Mouse (Mus musculus) C2C12 (cell line): ENCODE data around the gene Wasf1.

ENCODE experiments used
- CEBPB ChIP-seq: IDR thresholded peaks from one replicate; pipeline ENCODE4 v1.6.1; 2011; ENCODE audit warnings: low read depth, mild to moderate bottlenecking, control low read depth, moderate library complexity
- CTCF ChIP-seq: IDR thresholded peaks from one replicate; pipeline ENCODE4 v1.5.1; 2011; ENCODE audit not compliant: control insufficient read depth, insufficient read depth, insufficient read length
- FOSL1 ChIP-seq: IDR thresholded peaks from one replicate; pipeline ENCODE4 v1.8.0; 2011; ENCODE audit warnings: mild to moderate bottlenecking, low read length; ENCODE audit not compliant: poor library complexity, insufficient read depth, severe bottlenecking
- MAX ChIP-seq: IDR thresholded peaks from one replicate; pipeline ENCODE4 v1.6.1; 2011; ENCODE audit warnings: mild to moderate bottlenecking, control low read depth
- MYOD1 ChIP-seq: IDR thresholded peaks from one replicate; pipeline ENCODE4 v1.6.1; 2011; ENCODE audit warnings: low read depth; ENCODE audit not compliant: control insufficient read depth, insufficient read length
- MYOG ChIP-seq: IDR thresholded peaks from one replicate; pipeline ENCODE4 v1.6.1; 2011; ENCODE audit not compliant: control insufficient read depth, insufficient read length; ENCODE audit errors: extremely low read depth
- USF1 ChIP-seq: IDR thresholded peaks from one replicate; pipeline ENCODE4 v1.6.1; 2011; ENCODE audit warnings: low read depth, mild to moderate bottlenecking, control low read depth, moderate library complexity

DNA sequence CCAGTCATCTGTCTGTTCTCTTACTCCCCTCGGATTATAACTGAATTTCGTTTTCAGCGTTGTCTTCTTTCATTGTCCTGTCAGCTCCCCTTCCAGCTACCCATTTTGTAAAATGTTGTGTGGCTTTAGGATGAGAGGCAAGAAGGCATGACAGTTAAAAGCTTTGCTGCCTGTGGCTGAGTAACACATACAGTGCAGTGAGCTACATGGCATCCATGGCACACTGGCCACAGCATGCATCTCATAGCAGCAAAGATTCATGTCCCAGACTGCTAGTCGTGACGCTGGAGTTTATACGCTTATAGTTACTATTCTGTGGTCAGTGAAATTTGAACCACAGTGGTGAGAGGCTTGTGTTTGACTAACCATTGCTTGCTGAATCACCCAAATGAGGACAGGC lies 36.2 kb downstream of the Wasf1 start:
- TF ChIP-seq CTCF (no peak), MAX (no peak), CEBPB (no peak), MYOG (no peak), USF1 (no peak), MYOD1 (no peak), FOSL1 (no peak)
